Mouse (Mus musculus) granulocyte monocyte progenitor cell, adult 5-6 weeks (primary cell): ENCODE measurements around the gene Olfr1471. TPM values are rescaled to one million over a fixed set of nuclear protein-coding genes. Genes with fewer than 3 reads are reported as not detected.
"Not testable (repeated sequence)": the region's sequence is repeated elsewhere in the genome, so short reads cannot be mapped to it uniquely, and the experiment has no call there.

Experiments used
- ATAC-seq: replicated peaks from 2 replicates; pipeline ENCODE4 v1.8.0; 2016; ENCODE audit warnings: mild to moderate bottlenecking, moderate TSS enrichment, inconsistent platforms; ENCODE audit not compliant: poor library complexity, severe bottlenecking
- total RNA-seq, 2 experiments: library from RNA; stranded (forward) in 1 of 2; stranded (reverse) in 1 of 2; fragments of 200-712, 200-1000 nt in 1 of 2; fragments of >200 nt in 1 of 2; fragmentation: Nextera tagmentation in 1 of 2; gene quantifications; 2 replicates each; pipeline ENCODE4 v1.2.3; 2014 to 2017

Gene Olfr1471
- total RNA-seq (2014; fragmentation: Nextera tagmentation) (not detected in 2 replicates), total RNA-seq (2017) (not detected in 2 replicates)

DNA sequence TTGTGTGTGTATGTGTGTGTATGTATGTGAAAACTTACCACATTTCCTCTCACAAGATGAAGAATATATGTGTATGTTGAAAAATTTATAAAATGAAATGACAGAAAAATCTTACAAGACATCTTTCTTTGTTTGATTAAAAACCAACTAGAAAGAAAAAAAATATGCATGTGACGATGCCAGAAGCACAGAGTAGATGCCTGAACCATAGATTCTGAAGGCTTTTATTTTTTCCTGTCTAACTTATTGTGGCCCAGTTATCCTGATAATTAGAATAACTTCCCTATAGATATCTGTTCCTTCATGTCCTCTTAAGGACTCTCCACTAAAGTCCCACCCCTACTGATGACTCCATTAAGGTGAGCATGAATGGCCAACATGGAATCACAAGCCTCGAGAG lies at the start of gene Olfr1471:
Gene Olfr1471 (plus strand): TSS at position 301 of the 400 bp plus-strand sequence.
- not testable (repeated sequence) for ATAC-seq

DNA sequence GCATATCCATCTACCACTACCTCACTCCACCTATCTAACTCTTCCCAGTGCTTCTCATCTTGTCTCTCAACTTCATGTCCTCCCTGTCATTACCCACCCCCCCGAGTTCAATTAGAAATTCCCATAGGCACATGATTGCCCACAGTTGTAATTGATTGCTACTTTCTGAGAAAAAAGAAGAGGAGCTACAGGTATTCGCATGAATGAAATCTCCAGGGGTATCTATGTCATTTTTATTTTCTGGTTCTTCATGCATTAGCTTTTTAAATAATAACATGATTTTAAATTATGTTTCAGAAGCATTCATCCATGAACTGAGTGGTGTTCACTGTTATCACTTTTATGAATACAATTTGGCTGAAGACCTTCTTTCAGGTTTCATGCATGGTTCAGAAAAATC lies 35.7 kb upstream of the Olfr1471 start, which contains the start of gene Olfr1469:
Gene Olfr1469 (plus strand): TSS at position 301 of the 400 bp plus-strand sequence.
- ATAC-seq, result no peak

DNA sequence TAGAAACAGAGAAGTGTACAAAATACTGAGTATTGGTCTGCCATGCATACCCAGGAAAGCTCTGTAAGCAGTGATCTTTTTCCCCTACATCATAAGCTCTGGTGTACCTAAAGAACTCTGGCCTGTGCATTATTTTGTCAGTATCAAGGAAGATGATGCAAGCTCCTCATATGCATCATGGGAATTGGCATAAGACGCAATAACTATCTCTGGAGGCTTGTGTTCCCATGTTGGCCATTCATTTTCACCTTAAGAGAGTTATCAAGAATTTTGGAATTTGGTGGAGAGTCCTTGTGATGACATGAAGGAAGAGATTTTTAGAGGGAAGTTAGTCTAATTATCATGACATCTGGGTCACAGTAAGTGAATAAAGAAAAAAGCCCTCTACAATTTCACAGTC lies 12.8 kb downstream of the Olfr1471 start, which contains the start of gene Olfr1472:
Gene Olfr1472 (minus strand): TSS at position 101 of the 400 bp plus-strand sequence.
- no peak for ATAC-seq

DNA sequence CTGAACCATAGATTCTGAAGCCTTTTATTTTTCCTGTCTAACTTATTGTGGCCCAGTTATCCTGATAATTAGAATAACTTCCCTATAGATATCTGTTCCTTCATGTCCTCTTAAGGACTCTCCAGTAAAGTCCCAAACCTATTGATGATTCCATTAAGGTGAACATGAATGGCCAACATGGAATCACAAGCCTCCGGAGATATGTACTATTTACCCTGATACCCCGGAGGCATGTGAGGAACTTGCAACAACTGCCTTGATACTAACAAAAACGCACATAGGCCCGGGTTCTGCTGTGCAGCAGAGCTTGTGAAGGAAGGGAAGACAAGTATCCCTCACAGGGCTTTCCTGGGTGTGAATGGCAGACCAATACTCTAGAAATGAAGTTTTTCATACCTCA lies 26.1 kb downstream of the Olfr1471 start, which contains the start of gene Olfr1474:
Gene Olfr1474 (plus strand): TSS at position 301 of the 400 bp plus-strand sequence.
- not testable (repeated sequence) for ATAC-seq

DNA sequence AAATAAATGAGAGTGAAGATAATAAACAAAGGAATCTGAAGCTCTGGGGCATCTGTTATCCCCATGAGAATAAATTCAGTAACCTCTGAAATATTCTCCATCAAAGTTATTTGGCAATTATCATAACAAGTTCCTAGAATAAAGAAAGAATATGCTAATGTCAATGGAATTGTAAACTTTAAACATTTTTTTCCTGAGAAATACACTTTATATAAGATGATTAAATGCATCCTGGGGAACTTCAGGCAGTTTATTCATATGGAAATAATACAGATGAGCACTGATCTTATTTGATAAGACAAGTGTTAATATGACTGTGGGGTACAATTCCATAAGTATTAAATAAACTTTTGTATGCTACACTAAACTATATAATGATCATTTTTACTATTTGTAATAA lies 36.9 kb downstream of the Olfr1471 start, which contains the start of gene Olfr1475:
Gene Olfr1475 (minus strand): TSS at position 101 of the 400 bp plus-strand sequence.
- ATAC-seq, result no peak

DNA sequence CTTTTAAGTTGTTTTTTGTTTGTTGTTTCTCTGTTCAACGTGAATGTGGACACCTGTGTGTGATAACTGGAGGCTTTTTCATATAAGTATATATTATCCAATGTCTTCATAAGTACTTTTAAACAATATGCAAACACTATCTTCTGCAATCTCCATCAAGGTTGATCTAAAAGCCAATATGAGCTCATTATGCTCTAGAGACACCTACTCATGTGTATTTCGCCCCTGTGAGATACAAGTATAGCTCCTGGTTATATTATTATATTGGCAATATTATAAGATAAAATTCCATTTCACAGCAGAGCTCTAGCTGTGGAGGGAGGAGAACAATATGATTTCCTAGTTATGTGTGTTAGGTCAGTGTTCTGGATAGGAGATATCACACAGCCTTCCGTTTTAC lies 57.0 kb downstream of the Olfr1471 start, which contains the start of gene Olfr1477:
Gene Olfr1477 (plus strand): TSS at position 301 of the 400 bp plus-strand sequence.
- ATAC-seq, result no peak

Other genes with a start within 250 kb of the Olfr1471 start
- gene Olfr1463, start 212.1 kb upstream of the Olfr1471 start, total RNA-seq (2014; fragmentation: Nextera tagmentation), result not detected in 2 replicates
- not detected in 2 replicates for gene Olfr1463, start 212.1 kb upstream of the Olfr1471 start, total RNA-seq (2017)
- gene Olfr1465, start 127.9 kb upstream of the Olfr1471 start, total RNA-seq (2014; fragmentation: Nextera tagmentation), result not detected in 2 replicates
- gene Olfr1465, start 127.9 kb upstream of the Olfr1471 start, total RNA-seq (2017), result not detected in 2 replicates
- not detected in 2 replicates for gene Olfr1466, start 104.5 kb upstream of the Olfr1471 start, total RNA-seq (2014; fragmentation: Nextera tagmentation)
- not detected in 2 replicates for gene Olfr1466, start 104.5 kb upstream of the Olfr1471 start, total RNA-seq (2017)
- not detected in 2 replicates for gene Olfr1467, start 81.2 kb upstream of the Olfr1471 start, total RNA-seq (2014; fragmentation: Nextera tagmentation)
- not detected in 2 replicates for gene Olfr1467, start 81.2 kb upstream of the Olfr1471 start, total RNA-seq (2017)
- gene Olfr1469, start 35.6 kb upstream of the Olfr1471 start, total RNA-seq (2014; fragmentation: Nextera tagmentation), result not detected in 2 replicates
- gene Olfr1469, start 35.6 kb upstream of the Olfr1471 start, total RNA-seq (2017), result not detected in 2 replicates
- gene Olfr1472, start 12.7 kb downstream of the Olfr1471 start, total RNA-seq (2014; fragmentation: Nextera tagmentation), result not detected in 2 replicates
- gene Olfr1472, start 12.7 kb downstream of the Olfr1471 start, total RNA-seq (2017), result not detected in 2 replicates
- not detected in 2 replicates for gene Olfr1474, start 26.2 kb downstream of the Olfr1471 start, total RNA-seq (2014; fragmentation: Nextera tagmentation)
- not detected in 2 replicates for gene Olfr1474, start 26.2 kb downstream of the Olfr1471 start, total RNA-seq (2017)
- not detected in 2 replicates for gene Olfr1475, start 36.8 kb downstream of the Olfr1471 start, total RNA-seq (2014; fragmentation: Nextera tagmentation)
- not detected in 2 replicates for gene Olfr1475, start 36.8 kb downstream of the Olfr1471 start, total RNA-seq (2017)
- not detected in 2 replicates for gene Olfr1477, start 57.1 kb downstream of the Olfr1471 start, total RNA-seq (2014; fragmentation: Nextera tagmentation)
- gene Olfr1477, start 57.1 kb downstream of the Olfr1471 start, total RNA-seq (2017), result not detected in 2 replicates
- not detected in 2 replicates for gene Olfr1480, start 84.5 kb downstream of the Olfr1471 start, total RNA-seq (2014; fragmentation: Nextera tagmentation)
- not detected in 2 replicates for gene Olfr1480, start 84.5 kb downstream of the Olfr1471 start, total RNA-seq (2017)
- not detected in 2 replicates for gene Olfr1484, start 140.1 kb downstream of the Olfr1471 start, total RNA-seq (2014; fragmentation: Nextera tagmentation)
- not detected in 2 replicates for gene Olfr1484, start 140.1 kb downstream of the Olfr1471 start, total RNA-seq (2017)
- gene Olfr1487, start 174.0 kb downstream of the Olfr1471 start, total RNA-seq (2014; fragmentation: Nextera tagmentation), result not detected in 2 replicates
- not detected in 2 replicates for gene Olfr1487, start 174.0 kb downstream of the Olfr1471 start, total RNA-seq (2017)
- gene Olfr1489, start 188.2 kb downstream of the Olfr1471 start, total RNA-seq (2014; fragmentation: Nextera tagmentation), result not detected in 2 replicates
- not detected in 2 replicates for gene Olfr1489, start 188.2 kb downstream of the Olfr1471 start, total RNA-seq (2017)
- not detected in 2 replicates for gene Olfr1490, start 207.7 kb downstream of the Olfr1471 start, total RNA-seq (2014; fragmentation: Nextera tagmentation)
- gene Olfr1490, start 207.7 kb downstream of the Olfr1471 start, total RNA-seq (2017), result not detected in 2 replicates